Mouse (Mus musculus) cerebellum, postnatal 4 days (tissue): ENCODE data around the gene Acta2.

Source experiments
- DNase-seq, 2 experiments: peaks; one replicate each; pipeline ENCODE4 v3.0.0; 2022; ENCODE audit warnings: low spot score in 2 of 2, mixed read lengths in 1 of 2

Acta2 gene

GRCm38 (mm10) chr19:34270106-34270726 lies 14.8 kb upstream of the Acta2 start:
- no peak for DNase-seq

- DNase-seq = no peak
These were observed 13.6 kb upstream of the Acta2 start for GRCm38 (mm10) chr19:34268991-34269390.

DNA sequence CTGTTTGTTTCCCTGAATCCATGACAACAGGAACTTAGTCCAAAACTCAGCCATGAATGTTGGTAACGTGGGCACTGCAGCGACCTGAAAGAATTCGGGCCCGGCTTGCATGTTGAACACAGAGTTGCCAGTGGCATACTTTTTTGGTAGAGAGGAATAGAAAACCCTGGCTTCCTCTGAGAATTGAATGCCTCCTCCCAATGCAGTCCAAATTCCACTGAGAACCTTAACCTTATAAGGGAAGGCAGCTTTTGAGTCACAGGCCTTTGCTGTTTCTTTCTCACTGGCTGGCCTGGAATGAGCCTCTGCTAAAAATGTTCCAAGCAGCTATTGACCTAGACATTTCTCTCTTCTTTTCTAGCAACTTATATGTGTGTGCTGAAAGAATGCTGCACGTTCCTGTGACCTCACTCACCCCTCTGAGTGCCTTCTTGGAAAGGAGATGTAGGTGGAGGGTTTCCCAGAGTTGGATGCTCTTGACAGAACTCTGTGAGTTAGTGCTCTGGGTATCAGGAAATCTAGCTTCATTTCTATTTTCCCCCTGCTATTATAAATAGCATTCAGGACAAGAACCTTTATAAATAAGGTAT lies 10.3 kb upstream of the Acta2 start:
- no peak for DNase-seq

GRCm38 (mm10) chr19:34262273-34262974 lies 7.0 kb upstream of the Acta2 start:
- DNase-seq = no peak

- no peak for DNase-seq
These were observed 1.5 kb upstream of the Acta2 start for GRCm38 (mm10) chr19:34256936-34257335.

GRCm38 (mm10) chr19:34256149-34256548 lies 759 bp upstream of the Acta2 start:
- no peak for DNase-seq

GRCm38 (mm10) chr19:34254101-34254879 lies 1.1 kb downstream of the Acta2 start:
- DNase-seq = no peak

- no peak for DNase-seq
These were observed 2.9 kb downstream of the Acta2 start for GRCm38 (mm10) chr19:34252450-34252849.

DNA sequence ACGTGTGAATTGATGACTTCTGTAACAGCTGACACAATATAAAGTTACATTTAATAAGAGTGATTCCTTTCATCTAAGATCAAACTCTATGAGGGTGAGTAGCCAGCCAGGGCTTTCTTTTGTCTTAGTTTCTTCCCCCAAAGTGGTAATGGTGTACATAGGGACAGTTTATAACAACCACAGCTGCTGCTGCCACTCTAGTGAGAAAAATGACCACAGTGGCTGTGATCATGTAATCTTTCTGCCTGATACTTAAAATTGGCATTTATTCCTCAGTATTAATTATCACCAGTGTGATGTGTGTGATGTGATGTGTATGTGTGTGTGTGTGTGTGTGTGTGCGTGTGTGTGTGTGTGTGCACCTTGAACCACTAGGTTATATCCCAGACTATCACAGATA lies 3.5 kb downstream of the Acta2 start:
- no peak for DNase-seq

GRCm38 (mm10) chr19:34250621-34251020 lies 4.8 kb downstream of the Acta2 start:
- DNase-seq = no peak

GRCm38 (mm10) chr19:34248558-34248957 lies 6.8 kb downstream of the Acta2 start:
- DNase-seq = no peak

- DNase-seq = peak in 1 of 2 experiments; percentile 44
These were observed 11.3 kb downstream of the Acta2 start for GRCm38 (mm10) chr19:34244056-34244455.

GRCm38 (mm10) chr19:34242925-34243324 lies 12.5 kb downstream of the Acta2 start:
- DNase-seq = no peak

- no peak for DNase-seq
These were observed 14.0 kb downstream of the Acta2 start for GRCm38 (mm10) chr19:34241247-34241915.

GRCm38 (mm10) chr19:34240273-34241039 lies 14.9 kb downstream of the Acta2 start:
- DNase-seq = no peak

DNA sequence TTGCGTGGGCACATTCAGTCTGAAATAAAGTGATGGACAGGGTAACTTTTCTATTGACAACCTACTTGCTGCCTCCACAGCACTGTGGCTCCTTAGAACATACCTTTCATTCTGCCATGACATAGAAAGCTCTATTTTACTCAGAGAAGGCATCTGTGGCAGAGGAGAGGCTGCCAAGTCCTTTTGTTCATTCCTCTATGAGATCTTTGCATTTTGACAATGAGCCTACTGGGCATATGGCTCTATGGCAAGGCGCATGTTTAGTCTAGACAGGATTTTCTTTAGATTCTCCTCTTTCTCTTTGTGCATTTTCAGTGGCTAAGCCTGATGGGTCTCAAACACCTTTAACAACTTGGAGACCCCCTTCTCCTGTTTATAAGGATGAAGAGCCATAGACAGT lies 17.6 kb downstream of the Acta2 start:
- no peak for DNase-seq

- no peak for DNase-seq
These were observed 19.3 kb downstream of the Acta2 start for GRCm38 (mm10) chr19:34236049-34236448.

- DNase-seq = peak in 1 of 2 experiments; percentile 20
These were observed 21.4 kb downstream of the Acta2 start for GRCm38 (mm10) chr19:34233944-34234343.

DNA sequence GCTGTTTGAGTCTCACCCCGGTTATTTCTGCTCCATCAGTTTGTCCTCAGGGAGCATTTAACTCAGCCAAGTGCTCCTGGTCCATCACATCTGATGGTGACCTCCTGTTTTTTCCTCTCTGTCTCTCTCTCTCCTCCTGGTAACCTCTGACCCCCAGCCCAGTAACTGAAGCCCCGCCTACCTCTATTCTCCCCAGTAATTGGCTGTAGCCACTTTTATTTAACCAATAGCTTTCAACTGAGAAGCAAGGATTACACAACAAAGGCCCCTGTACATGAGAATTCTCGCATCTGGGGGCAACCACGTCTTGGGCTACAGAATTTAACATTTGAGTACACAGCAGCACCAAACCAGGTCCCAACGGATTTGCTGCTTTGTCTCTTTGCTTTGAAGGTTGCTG lies 23.1 kb downstream of the Acta2 start:
- DNase-seq = no peak

DNA sequence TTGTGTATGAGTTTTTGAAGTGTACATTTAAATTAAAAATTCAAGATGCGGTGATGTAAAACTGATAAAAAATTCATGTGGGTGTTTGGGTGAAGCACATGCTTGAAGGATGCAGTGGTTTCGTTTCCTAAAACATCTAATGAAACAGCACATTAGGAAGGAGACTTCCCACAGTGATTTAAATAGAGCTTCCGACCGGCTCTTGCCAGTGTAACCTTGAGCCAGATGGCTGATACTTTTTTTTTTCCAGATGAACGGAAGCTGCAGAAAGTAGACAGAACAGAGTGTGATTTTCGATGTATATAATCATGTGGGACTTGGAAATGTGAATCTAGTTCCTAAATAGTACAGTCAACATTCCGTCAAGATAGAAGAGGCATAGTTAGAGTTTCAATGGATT lies 23.8 kb downstream of the Acta2 start:
- DNase-seq = no peak

GRCm38 (mm10) chr19:34222805-34223204 lies 32.6 kb downstream of the Acta2 start:
- DNase-seq = no peak
